Mouse (Mus musculus) spleen, adult 2 months (tissue): Measurements from ENCODE around the gene Ap3b1. TPM values are rescaled to one million over a fixed set of nuclear protein-coding genes. Genes with fewer than 3 reads are reported as not detected.

Source experiments
- DNase-seq, 2 experiments: peaks; one replicate each; pipeline versions ENCODE4 v3.0.0 to v3.0.0-alpha.2; 2012 to 2021; ENCODE audit warnings: low spot score in 2 of 2, low read depth in 1 of 2
- H3K27ac ChIP-seq: fragments of 200-500 bp; 2 replicates; pipeline ENCODE4 v1.5.1; 2012; ENCODE audit warnings: low read length, inconsistent platforms; ENCODE audit not compliant: insufficient read depth
- H3K27me3 ChIP-seq: fragments of 200-500 bp; 2 replicates; pipeline ENCODE4 v1.6.1; 2012; ENCODE audit warnings: mild to moderate bottlenecking, moderate library complexity, low read length, inconsistent platforms; ENCODE audit not compliant: control insufficient read depth, insufficient read depth
- H3K36me3 ChIP-seq: fragments of 200-500 bp; 2 replicates; pipeline ENCODE4 v1.6.1; 2012; ENCODE audit warnings: mild to moderate bottlenecking, low read length, inconsistent platforms; ENCODE audit not compliant: control insufficient read depth, insufficient read depth
- H3K4me1 ChIP-seq: fragments of 200-500 bp; 2 replicates; pipeline ENCODE4 v1.6.1; 2011; ENCODE audit warnings: inconsistent platforms; ENCODE audit not compliant: control insufficient read depth, insufficient read depth, insufficient read length
- H3K4me3 ChIP-seq: fragments of 200-500 bp; 2 replicates; pipeline ENCODE4 v1.5.1; 2011; ENCODE audit warnings: mild to moderate bottlenecking, inconsistent platforms; ENCODE audit not compliant: insufficient read depth, insufficient read length; ENCODE audit errors: extremely low read depth
- CTCF ChIP-seq: fragments of 200-500 bp; IDR thresholded peaks from 2 replicates; pipeline ENCODE4 v1.5.1; 2011; ENCODE audit warnings: mild to moderate bottlenecking, inconsistent platforms; ENCODE audit not compliant: insufficient read depth, insufficient read length, insufficient replicate concordance; ENCODE audit errors: extremely low read depth
- POLR2A ChIP-seq: fragments of 200-500 bp; IDR thresholded peaks from 2 replicates; pipeline ENCODE4 v1.6.1; 2011; ENCODE audit warnings: low read depth, low read length, inconsistent platforms
- WGBS: fragments of 180-500 bp; shearing (Covaris S2); methylation state at CpG from one replicate; pipeline ENCODE4 v1.1.7; 2018; 5-methylcytosine and 5-hydroxymethylcytosine counted together
- polyA plus RNA-seq: library from polyadenylated mRNA; depleted of rRNA; stranded (reverse); fragments of >200 nt; gene quantifications from 2 replicates; pipeline ENCODE4 v1.2.3, GENCODE M21; 2012

Gene Ap3b1
- polyA plus RNA-seq, 1 experiment: 20.7 TPM

DNA sequence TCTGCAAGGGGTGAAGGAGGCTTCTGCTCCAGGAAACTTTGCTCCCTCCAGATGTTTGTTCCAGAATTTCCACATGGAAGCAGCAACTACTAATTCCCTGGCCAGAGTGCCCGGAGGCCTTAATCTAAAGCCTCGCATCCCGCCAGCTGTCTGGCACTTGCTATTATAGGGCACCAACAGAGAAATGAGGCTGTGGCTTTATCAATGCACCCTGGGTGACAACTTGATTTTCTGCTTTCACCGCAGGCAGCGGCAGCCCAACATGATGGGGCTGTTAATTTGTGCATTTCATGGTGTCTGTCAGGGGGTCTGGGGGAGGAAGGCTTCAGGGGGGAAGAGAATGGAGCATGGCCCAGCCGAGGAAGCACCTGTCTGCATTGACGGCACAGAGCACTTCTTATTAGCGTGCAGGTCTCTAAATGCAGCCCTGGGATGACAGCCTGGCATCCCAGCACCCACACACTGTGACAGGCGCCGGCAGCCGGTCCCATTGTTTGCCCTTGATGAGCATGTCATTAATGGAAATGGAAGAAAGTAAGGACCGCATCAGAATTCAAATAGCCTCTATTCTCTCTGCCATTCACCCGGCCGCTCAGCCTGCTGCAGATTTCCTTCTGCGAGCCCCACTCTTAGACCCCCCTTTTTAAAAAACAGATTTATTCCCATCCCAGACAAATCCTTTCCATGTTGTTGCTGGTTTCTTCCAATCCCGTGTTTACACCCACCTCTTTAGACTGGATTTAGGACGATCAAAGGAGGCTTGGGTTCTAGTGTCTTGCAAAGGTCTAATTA lies 217.0 kb downstream of the Ap3b1 start:
- 89% methylated on average over 17 of the region's 17 CpGs for WGBS
- H3K27me3 ChIP-seq: no peaks in the 10 kb centered on the region
- no peak for DNase-seq

DNA sequence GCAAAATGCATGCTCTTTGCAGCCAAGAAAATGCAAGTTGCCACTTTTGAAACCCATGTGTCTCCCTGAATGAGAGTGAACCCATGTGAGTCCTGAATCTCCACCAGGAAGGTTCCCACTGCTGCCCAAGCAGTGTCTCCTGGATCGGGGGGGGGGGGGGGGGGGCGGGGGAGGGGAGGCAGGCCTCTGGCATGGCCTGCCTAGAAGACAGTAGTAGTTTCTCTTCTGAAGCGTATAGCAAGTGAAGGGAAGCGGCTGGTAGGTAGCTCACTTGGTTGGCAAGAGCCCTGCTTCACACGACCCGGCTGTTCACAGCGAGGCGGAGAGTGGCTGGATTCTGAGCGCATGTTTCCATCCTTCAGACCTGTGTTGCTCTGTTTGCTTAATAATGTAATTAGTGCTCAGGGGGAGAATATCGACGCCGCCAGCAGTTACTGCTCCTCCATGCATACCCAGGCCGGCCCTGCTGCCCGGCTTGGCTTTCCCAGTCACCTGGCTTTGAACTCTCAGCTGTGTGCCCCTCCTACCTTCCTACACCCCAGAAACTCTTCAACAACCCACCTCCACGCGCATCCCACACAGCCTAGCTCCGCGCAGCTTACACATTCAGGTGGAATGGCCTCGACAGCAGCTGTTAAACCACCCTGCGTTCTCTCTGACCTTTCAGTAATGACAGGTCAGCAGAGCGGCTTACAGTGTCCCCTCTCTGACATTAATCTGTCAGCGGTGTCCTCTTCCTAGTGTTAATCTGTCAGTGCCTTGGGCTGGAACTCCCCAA lies 217.8 kb downstream of the Ap3b1 start:
- Histone ChIP-seq H3K27ac (no peak overlapping the region), H3K4me3 (no peak overlapping the region), H3K27me3 (no peaks in the 10 kb centered on the region), H3K36me3 (no peaks in the 10 kb centered on the region), H3K4me1 (no peaks in the 10 kb centered on the region)
- TF ChIP-seq CTCF (no peak), POLR2A (no peak)
- WGBS: 89% methylated on average over 22 of the region's 22 CpGs
- DNase-seq: no peak

More for the DNA sequence above, 217.0 kb downstream of the Ap3b1 start:
- Histone ChIP-seq H3K36me3 (no peaks in the 10 kb centered on the region), H3K4me1 (no peaks in the 10 kb centered on the region), H3K4me3 (no peak overlapping the region), H3K27ac (no peak overlapping the region)
- TF ChIP-seq POLR2A: no peak
- no peak for TF ChIP-seq CTCF

DNA sequence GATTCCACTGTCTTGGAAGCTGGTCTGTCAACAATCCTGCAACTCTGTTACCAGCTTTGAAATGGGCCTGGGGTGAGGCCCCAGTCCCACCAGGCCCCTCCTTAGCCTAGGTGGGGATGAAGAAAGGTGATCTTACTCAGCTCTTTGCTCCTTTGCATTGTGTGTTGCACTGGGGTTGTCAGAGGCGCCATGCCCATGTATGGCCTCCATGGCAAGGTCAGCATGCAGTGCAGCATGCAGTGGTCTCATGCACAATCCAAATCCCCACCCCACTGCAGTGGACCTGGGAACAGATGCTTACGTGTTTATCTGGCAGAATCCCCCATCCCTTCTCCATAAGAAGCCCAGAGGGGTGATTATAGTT lies 218.4 kb downstream of the Ap3b1 start:
- TF ChIP-seq CTCF (no peak), POLR2A (no peak)
- Histone ChIP-seq H3K27ac (no peak overlapping the region), H3K4me1 (no peaks in the 10 kb centered on the region), H3K27me3 (no peaks in the 10 kb centered on the region), H3K36me3 (no peaks in the 10 kb centered on the region), H3K4me3 (no peak overlapping the region)
- 82% methylated on average over 2 of the region's 2 CpGs for WGBS
- no peak for DNase-seq

DNA sequence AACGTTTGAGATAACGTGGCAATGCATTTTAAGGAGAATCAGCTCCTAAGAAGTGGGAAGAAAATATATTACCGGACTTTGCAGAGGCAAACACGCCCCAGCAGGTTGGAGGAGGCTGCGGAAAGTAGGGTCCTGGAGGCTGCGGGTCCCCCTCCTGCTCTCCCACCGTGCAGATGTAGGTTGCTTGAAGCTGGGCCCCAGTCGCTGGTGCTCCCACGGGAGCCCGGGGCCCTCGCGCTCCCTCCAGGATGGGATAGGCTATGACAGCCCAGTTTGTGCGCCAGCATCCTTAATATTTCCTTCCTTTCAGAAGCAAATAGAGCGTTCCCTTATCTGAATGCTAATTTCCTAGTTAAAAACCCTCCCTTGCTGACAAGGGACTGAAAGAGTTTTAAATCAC lies 236.5 kb downstream of the Ap3b1 start:
- 9% methylated on average over 14 of the region's 14 CpGs for WGBS
- TF ChIP-seq POLR2A (no peak), CTCF (no peak)
- Histone ChIP-seq H3K27ac (no peak overlapping the region), H3K27me3 (peaks cover 7% of the 10 kb centered on the region), H3K4me1 (no peaks in the 10 kb centered on the region), H3K4me3 (no peak overlapping the region), H3K36me3 (no peaks in the 10 kb centered on the region)
- DNase-seq: no peak

- no peak for DNase-seq
- Histone ChIP-seq H3K27ac (no peak overlapping the region), H3K4me1 (no peaks in the 10 kb centered on the region), H3K4me3 (no peak overlapping the region), H3K36me3 (no peaks in the 10 kb centered on the region), H3K27me3 (peaks cover 7% of the 10 kb centered on the region)
- TF ChIP-seq CTCF (no peak), POLR2A (no peak)
- 5% methylated on average over 38 of the region's 38 CpGs for WGBS
Measured at GRCm38 (mm10) chr13:94595701-94596361, 237.1 kb downstream of the Ap3b1 start.

DNA sequence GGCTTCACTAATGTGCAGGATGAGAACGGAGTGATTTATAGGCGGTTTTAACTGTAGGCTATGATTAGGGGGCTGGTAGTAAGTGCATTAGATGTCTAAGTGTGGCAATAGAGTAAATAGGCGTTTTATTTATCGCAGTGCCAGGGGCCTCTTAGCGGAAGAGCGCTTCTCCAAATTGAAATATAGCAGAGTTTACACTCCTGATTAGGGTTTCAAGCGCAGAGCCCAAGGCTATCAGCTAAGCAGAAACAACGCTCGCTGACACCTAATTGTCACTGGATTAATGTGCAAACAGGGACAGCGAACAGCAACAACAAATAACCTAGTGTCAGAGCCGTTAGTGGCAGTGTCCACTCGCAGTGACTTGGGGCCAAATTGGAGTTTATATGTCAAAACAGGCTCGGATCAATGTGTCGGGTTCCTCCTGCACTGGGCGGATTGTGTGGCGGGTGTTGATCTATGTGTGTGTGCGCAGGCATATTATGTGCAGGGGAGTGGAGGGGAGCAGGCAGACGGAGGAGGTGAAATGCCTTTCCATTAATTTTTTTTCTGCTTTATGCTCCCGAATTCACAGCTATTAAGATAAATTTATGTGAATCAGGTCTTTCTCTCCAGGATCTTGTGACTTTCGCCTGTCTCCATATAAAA lies 237.8 kb downstream of the Ap3b1 start:
- TF ChIP-seq POLR2A (no peak), CTCF (no peak)
- Histone ChIP-seq H3K4me1 (no peaks in the 10 kb centered on the region), H3K27ac (no peak overlapping the region), H3K4me3 (no peak overlapping the region), H3K36me3 (no peaks in the 10 kb centered on the region), H3K27me3 (peaks cover 7% of the 10 kb centered on the region)
- WGBS: 11% methylated on average over 20 of the region's 20 CpGs
- DNase-seq: no peak
